Mouse (Mus musculus): ENCODE data around the gene Ppp1r7. TPM values are rescaled to one million over a fixed set of nuclear protein-coding genes. Genes with fewer than 3 reads are reported as not detected.
A peak's percentile ranks its signal among the peaks of the same experiment; 100 is the strongest.
"Not testable (repeated sequence)": the region's sequence is repeated elsewhere in the genome, so short reads cannot be mapped to it uniquely, and the experiment has no call there.

Ppp1r7 gene
- total RNA-seq (2015; ENCODE audit: low replicate concordance) (17.6 and 24.5 TPM in 2 replicates), total RNA-seq (2017; ENCODE audit: low replicate concordance) (13.2 and 23.0 TPM in 2 replicates)

DNA sequence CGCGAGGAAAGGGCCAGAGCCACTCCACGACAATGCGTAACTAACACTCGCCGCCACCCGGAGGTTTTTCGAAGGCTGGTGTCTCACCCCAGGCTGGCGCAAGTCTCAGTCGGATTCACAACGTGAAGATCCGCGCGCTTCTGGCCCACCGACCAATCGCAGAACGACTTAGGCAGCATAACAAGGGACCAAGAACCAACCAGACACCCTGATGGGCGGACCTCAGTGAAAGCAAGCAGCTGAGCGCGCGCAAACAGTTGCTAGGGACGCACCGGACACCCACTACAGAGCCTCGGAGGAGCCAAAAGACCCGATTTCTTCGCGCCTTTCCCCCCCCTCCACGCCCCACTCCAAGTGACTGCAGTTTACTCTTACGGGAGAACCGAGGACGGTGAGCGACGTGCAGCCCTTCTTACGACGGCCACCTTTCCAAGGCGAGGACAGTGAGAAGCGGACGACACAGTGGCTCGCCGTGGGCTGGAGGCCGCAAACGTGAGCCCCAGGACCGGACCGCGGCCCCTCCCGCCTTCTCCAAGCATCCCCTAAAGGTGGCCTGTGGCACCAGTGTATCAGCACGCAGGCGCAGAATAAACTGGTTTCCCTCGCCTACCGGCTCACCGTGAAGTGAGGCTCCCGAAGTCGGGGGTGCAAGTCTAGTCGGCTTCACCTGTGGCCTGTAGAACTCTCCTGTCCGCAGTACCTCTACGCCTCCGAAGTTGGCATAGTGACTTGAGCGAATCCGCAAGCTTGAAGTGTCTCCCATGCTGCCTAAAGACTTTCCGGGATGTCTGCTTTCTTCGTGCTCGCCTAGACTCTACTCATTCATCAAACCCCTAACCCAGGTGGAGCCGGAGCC lies at the start of gene Ppp1r7, which contains the start of gene Pask:
Gene Ppp1r7, plus strand, starts transcription at position 207 of the 856 bp plus-strand sequence.
Gene Pask, minus strand, starts transcription at position 835 of the 856 bp plus-strand sequence.
- peak; percentile 91 for ATAC-seq (replicated peaks; ENCODE audit: low FRiP score, poor library complexity, severe bottlenecking)

DNA sequence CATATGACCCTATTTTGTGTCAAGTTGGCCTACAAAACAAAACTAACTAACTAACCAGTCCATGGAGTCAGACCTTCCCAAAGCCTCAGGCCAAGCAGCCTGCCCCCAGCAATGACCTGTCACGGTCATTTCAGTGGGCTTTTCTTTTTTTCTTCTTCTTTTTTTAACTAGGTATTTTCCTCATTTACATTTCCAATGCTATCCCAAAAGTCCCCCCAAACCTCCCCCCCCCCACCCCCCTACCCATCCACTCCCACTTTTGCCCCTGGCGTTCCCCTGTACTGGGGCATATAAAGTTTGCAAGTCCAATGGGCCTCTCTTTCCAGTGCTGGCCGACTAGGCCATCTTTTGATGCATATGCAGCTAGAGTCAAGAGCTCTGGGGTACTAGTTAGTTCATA lies 48.2 kb upstream of the Ppp1r7 start:
- ATAC-seq (replicated peaks; ENCODE audit: low FRiP score, poor library complexity, severe bottlenecking): not testable (repeated sequence)

DNA sequence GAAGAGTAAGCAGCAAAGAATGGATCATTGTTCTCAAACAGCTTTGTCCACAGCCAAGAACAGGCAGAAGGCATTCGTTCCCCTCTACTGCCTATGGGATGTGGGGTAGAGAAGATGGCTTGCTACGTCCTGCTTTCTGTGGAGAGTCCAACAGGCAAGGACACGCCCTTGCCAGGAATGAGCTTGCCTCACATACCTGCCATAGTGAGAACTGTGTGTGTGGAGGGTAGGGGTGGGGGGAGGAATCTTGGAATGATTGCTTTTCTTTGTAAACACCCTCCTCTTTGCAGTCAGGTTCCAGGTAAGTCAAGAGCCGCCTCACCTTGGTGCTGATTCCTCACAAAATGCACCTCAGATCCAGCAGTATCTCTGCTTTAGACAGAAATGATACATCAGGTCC lies 42.9 kb upstream of the Ppp1r7 start:
- ATAC-seq (replicated peaks; ENCODE audit: low FRiP score, poor library complexity, severe bottlenecking): no peak

DNA sequence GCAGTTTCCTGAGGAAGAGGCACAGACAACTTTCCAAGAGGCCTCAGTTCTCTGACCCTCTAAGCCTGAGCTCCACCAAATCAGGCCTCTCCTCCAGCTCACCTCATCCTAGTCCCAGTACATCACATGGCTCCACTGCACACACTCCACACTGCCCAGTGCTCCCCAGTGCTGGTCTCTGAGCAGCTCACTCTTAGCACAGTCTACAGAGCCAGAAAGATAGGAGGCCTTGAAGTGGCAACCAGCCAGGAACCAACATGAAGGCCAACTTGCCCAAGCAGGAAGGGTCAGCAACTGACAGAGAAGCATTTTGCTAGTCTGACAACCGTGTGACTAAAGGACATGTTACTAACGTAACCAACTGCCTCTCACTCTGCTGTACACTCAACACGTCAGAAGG lies 42.1 kb upstream of the Ppp1r7 start:
- ATAC-seq (replicated peaks; ENCODE audit: low FRiP score, poor library complexity, severe bottlenecking): no peak

DNA sequence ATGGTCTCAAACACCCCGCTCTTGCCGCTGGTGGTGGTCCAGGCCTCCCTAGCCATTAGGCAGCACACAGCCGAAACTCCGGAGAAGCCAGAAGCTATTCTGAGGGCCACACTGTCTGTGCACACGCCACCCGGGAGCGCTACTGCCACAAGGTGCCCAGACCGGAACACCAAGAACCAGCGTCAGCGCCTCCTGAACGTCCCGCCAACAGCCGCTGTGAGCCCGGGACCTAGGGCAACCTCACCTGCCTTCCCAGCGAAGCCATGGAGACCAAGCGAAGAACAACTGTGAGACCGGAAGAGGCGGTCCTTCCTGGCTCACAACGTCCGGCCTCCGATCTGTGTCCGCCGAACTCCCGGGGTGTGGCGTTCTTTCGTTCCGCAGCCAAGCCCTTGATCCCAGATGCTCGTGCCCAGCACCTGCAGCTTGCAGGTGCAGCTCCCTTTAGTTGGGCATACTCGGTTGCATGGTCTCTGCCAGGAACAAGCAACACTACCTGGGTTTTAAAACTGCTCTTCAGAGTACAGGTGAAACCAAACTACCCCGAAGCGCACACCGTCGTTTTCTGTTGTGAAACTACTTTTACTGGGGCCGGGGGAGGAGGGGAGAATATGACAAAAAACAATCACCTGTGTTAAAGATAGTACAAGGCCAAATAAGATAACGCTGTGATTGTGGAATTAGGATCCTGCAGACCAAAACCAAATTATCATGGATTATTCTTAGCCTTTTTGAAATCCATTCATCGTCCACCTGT lies 36.9 kb upstream of the Ppp1r7 start, which contains the start of gene Mterf4:
Gene Mterf4, minus strand, starts transcription at position 335 of the 757 bp plus-strand sequence.
- ATAC-seq (replicated peaks; ENCODE audit: low FRiP score, poor library complexity, severe bottlenecking): peak; percentile 100

DNA sequence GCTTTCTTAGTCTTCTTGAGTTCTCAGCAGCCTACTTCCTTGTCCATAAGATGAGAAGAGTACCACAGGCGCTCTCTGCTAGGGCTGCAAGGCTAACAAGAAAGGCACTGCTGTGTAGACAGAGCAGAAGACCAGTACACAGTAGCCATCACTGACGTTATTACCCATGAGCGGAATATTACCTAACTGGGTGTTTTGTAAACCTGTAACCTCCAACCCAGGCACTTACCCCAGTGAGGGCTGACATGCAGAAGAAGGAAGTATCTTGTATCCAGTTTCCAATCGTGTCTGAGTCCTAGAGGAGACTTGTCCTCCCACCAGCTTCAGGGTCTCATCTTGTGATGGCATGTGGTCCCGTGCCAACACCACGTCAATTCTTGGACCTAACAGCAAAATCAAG lies 18.7 kb upstream of the Ppp1r7 start:
- no peak for ATAC-seq (replicated peaks; ENCODE audit: low FRiP score, poor library complexity, severe bottlenecking)

DNA sequence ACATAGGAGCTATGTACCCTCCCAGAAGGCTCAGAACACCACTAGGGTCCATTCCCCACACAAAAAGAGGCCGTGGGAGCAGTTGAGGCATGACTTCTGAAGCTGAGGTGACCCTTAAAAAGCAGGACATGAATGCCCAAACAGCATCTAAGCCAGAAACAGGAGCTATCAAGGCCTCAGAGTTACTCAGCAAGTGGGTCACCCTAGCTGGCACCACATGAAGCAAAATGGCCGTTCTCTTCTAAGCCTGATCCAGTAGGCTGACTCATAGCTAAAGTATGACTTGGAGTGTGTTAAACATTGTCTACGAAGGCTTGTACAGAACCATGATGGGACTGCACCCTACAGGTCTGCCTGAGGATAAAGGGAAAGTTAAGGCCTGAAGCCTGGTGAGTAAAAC lies 16.2 kb upstream of the Ppp1r7 start:
- no peak for ATAC-seq (replicated peaks; ENCODE audit: low FRiP score, poor library complexity, severe bottlenecking)

DNA sequence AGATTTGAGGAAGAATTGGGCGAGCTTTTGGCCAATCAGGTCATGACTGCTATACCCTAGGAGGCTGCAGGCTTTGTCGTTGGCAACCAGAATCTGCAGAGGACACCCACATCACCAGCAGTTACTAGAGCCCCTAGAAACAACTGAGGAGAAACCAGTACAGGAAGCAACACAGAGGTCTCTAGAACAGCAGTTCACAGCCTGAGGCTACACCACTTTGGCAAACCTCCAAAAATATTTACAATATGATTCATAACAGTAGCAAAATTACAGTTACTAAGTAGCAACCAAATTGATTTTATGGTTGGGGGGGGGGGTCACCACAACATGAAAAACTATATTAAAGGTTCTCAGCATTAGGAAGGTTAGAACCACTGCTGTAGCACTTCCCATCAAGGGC lies 8.0 kb upstream of the Ppp1r7 start:
- ATAC-seq (replicated peaks; ENCODE audit: low FRiP score, poor library complexity, severe bottlenecking): no peak

DNA sequence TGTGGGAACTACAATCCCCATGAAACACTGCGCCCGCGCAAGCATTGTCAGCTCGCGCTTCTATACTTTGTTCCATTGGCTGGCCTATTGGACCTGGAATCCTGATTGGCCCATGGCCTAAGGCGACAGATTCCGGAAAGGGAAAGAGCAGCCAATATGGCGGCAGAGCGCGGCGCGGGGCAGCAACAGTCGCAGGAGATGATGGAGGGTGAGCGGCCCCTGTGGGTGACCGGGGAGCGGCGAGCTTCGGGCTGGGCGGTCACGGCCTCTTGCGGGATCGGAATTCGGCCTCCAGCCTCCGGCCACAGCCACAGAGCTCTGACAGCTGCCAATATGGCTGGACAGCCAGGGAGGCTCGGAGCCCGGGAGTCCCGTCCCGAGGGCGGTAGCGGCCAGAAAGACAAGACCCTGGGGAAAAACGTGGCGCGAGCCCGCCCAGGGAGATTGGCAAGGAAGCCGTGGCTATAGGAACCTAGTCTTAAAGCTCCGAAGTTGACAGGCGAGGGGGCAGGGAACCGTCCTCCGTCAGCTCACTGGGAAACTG lies 922 bp downstream of the Ppp1r7 start:
- ATAC-seq (replicated peaks; ENCODE audit: low FRiP score, poor library complexity, severe bottlenecking): peak; percentile 91

DNA sequence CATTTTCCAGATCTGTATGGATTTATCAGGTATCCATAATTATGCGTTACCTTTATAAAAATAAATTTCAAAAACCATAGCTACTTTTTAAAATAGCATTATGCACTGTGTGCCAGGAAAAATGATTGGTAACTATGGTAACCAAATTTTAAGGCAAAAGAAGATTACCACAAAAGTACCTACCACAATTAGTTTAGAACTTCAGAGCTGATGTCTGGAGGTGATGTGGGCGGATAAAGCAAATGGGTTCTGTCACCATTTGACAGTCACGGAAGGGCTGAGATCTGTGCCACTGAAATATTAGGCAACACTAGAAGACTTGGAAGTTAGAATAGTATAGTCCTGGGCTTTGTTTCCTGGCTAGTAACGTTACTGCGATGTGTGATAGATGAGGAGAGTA lies 4.5 kb downstream of the Ppp1r7 start:
- ATAC-seq (replicated peaks; ENCODE audit: low FRiP score, poor library complexity, severe bottlenecking): no peak

DNA sequence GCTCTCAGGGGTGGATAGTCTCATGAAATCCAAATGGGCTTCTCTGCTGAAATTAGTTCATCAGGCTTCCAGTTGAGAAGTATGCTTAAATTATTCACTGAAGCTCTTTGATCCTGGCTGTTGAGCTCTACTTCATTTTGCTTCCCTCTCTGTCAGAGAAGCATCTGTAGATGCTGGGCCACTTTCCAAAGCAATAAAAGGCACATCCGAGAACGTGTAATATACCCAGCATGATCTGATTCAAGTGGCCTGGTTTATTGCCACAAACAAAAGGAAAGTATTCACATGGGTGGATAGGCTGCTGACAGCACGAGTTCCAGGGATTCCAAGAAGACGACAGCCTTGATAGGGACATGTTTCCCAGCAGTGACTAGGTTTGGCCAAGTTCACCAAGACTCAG lies 7.0 kb downstream of the Ppp1r7 start:
- no peak for ATAC-seq (replicated peaks; ENCODE audit: low FRiP score, poor library complexity, severe bottlenecking)

DNA sequence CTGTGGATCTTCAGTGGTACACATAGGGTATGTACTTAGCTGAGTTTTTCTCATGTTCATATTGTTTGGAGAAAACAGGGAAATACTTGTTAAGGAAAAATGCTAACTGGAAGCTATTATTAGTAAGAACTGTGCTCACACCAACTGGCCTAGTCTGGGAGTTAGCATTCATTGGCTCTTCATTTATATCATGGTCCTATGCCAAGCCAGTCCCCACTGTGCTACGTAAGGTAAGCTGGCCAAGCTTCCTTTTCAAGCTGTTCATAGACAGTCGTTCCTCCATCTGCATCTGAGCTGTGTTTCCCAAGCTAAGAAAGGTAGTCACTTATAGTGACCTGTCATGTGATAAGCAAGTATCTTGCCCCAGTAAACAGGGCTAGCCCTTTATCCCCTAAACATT lies 10.1 kb downstream of the Ppp1r7 start:
- ATAC-seq (replicated peaks; ENCODE audit: low FRiP score, poor library complexity, severe bottlenecking): no peak

DNA sequence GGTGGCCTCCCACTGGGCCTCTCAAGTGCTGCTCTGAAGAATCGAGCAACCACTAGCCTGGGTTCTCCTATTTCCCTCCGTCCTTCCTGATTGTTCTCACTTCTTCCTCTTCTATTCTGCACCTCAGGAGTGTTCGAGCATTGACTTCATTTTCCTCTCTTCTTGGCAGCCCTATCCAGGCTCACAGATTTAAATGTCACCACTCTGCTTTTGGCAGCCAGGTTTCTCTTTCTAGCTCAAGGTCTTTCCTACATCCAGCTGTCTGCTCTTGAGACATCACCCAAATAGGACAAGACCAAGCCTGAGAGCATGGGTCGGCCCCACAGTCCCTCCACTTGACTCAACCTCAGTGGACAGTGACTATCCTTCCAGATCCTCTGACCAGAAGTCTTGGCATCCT lies 20.0 kb downstream of the Ppp1r7 start:
- no peak for ATAC-seq (replicated peaks; ENCODE audit: low FRiP score, poor library complexity, severe bottlenecking)

DNA sequence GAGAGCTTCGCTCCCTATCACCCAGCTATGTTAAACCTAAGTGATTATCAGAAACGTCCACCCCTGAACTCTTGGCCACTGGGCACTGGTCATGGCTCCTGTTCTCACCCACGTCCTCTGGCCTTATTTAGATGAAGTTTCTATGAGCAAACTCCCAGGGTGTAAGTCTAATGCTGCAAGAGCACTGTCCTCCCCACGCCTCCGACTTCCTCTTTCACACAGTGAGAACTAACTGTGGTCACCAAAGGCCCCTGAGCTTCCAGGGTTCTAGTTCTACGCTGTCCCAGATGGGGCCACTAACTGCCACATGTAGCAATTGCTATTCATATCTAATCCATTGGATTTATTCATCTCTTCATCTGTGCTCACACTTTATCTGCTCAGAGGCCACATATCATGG lies 23.0 kb downstream of the Ppp1r7 start:
- no peak for ATAC-seq (replicated peaks; ENCODE audit: low FRiP score, poor library complexity, severe bottlenecking)

DNA sequence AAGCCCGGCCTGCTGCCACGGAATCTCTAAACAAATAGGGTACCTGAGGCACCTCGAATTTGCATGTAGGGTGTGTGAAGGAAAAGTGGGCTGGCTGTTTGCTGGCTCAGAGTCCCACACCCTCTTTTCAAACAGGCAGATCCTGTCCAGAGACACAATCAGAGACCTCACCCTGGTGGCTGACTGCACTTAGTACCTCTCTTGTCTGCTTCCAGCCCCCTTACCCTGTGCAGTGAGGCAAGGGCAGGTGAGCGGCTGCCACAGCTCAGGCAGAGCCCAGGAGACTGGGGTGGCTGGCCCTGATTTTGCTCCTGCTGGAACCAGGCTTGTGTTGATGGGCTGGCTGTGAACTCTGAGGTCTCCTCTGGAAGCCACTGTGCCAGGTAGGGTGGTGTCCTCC lies 31.0 kb downstream of the Ppp1r7 start, which contains the start of gene Ano7:
Gene Ano7, plus strand, starts transcription at position 266 of the 400 bp plus-strand sequence.
- no peak for ATAC-seq (replicated peaks; ENCODE audit: low FRiP score, poor library complexity, severe bottlenecking)

DNA sequence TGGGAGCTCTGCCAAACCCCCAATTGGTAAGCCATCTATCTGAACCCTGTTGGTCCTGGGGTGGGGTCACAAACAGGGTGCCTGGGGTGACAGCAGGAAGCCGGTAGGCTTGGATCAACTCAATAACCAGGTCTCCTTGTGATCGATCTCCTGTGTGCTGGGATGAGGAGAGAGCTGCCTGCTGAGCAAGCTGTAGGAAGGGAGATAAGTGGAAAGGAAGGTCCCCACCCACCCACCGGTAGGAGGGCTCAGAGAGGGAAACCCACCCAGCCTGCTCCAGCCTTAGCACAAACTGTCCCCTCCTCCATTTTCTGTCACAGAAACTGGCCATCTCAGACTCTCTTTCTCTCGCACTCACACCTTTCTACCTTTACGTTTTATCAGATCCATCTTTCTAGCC lies 34.7 kb downstream of the Ppp1r7 start:
- no peak for ATAC-seq (replicated peaks; ENCODE audit: low FRiP score, poor library complexity, severe bottlenecking)

DNA sequence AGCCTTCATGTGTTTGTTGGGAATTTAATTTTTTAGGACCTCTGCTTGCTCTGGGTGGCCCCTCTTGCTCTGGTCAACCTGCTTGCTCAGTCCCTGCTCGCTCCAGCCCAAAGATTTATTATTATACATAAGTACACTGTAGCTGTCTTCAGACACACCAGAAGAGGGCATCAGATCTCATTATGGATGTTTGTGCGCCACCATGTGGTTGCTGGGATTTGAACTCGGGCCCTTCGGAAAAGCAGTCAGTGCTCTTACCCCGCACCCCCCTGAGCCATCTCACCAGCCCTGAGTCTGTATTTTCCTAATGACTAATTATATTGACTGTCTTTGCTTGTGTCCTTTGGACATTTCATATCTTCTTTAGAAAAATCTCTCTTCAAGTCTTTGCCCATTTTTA lies 36.5 kb downstream of the Ppp1r7 start:
- no peak for ATAC-seq (replicated peaks; ENCODE audit: low FRiP score, poor library complexity, severe bottlenecking)

DNA sequence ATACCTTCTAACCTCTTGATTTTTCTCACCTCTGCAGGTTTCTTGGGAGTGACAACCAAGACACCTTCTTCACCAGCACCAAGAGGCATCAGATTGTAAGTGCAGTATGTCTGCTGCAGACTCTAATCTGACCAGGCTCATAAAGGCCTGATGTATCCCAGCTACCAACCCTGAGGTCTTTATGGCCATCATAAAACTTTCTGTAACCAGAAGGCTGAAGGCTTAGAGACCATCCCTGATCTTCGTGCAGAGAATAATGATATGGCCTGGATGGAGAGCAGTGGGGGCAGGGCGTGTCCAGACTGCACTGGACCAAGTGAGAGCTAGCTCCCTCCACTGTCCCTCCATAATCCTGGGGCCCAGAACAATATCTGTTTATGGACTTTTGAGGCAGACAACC lies 44.5 kb downstream of the Ppp1r7 start:
- no peak for ATAC-seq (replicated peaks; ENCODE audit: low FRiP score, poor library complexity, severe bottlenecking)

DNA sequence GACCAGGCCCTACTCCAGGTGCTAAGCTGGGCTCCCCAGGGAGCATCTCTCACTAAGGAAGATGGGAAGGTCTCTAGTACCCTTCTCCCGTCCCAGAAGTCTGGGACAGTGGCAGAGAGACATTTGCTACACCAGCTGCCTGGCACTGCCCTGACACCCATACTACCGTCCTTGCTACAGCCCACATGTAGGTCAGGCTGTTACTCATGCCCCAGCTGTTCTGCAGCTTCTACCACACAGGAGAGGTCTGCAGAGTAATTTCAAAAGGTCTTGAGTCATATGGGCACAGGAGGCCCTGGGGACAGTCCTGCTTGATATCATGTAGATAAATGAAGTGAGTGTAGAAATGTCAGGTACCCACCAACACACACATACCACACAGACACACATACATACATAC lies 46.3 kb downstream of the Ppp1r7 start:
- ATAC-seq (replicated peaks; ENCODE audit: low FRiP score, poor library complexity, severe bottlenecking): no peak

DNA sequence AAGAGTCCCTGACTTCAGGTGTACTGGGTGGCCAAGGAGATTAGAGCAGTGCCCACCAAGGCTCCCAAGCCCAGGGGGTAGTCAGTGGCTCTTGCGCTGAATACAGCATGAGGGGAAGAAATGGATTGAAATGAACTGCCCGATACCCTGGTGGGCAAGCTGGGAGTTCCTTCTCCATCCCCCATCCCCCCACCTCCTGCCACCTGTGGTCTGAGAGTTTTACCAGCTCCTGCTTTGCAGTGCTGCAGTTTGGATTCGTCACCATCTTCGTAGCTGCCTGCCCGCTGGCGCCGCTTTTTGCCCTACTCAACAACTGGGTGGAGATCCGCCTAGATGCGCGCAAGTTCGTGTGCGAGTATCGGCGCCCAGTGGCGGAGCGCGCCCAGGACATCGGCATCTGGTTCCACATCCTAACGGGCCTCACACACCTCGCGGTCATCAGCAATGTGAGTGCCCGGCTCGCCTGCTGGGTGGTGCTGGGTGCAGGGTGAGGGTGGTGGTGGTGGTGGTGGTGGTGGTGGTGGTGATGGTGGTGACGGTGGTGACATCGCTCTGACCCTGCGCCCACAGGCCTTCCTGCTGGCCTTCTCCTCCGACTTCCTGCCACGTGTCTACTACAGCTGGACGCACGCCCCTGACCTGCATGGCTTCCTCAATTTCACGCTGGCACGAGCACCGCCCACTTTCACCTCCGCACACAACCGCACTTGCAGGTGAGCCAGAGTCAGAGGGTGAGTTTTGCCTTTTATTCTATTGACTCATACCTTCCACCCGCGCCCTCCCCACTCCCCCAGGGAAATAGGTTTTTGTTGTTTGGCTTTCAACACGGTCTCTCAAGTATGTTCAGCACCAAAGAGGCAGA lies 58.8 kb downstream of the Ppp1r7 start:
- ATAC-seq (replicated peaks; ENCODE audit: low FRiP score, poor library complexity, severe bottlenecking): no peak
